Mouse (Mus musculus): ENCODE measurements at regions not wholly inside any gene's neighbourhood (a gene's known extent, or its start where the extent isn't known, plus 50 kb on each side); places are given as distances from the start of the nearest gene placed in this dataset.

DNA sequence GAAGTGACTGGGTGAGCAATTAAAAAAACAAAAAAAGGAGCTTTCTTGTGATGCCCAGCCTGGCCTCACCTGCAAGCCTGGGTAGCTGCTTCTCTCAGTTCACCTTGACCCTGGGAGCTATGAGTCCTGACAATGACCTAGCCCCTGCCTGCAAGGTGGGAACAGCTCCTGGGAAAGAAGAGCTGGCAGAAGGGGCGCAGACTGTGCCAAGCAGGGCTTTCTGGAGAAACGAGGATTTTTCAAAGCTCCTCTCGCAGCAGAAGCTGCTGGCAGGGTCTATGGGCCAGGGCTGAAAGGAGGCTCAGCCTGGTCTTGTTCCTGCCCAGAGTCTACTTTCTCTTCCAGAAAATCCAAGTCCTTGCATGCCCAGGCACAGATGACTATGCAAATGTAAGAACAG is 380.4 kb downstream of the Zfp536 start:
- TF ChIP-seq POLR2A (IDR thresholded peaks at IDR 0.05; ENCODE audit: low read depth, low read length) (no peak), CTCF (conservative IDR thresholded peaks at IDR 0.05; ENCODE audit: insufficient read depth, insufficient read length, low read depth, low read length) (no peak)

Measured in kidney, adult 2 months (tissue).